Mouse (Mus musculus): ENCODE measurements around the gene Smc5. TPM values are rescaled to one million over a fixed set of nuclear protein-coding genes. Genes with fewer than 3 reads are reported as not detected.

Gene Smc5
- polyA plus RNA-seq, 1 experiment from 2014 or later: 26.5 TPM

- Histone ChIP-seq H3K27ac (ENCODE audit: low read length) (no peak overlapping the region), H3K4me1 (ENCODE audit: control insufficient read depth, insufficient read depth, low read length) (no peaks in the 10 kb centered on the region), H3K27me3 (ENCODE audit: control insufficient read depth, insufficient read depth, low read length) (no peaks in the 10 kb centered on the region), H3K4me3 (replicated peaks; ENCODE audit: low read length) (no peak overlapping the region), H3K36me3 (ENCODE audit: control insufficient read depth, insufficient read depth, low read length) (no peaks in the 10 kb centered on the region), H3K4me2 (ENCODE audit: low read depth, low read length) (no peak overlapping the region), H3K9ac (ENCODE audit: low read length) (no peak overlapping the region), H3K9me3 (replicated peaks; ENCODE audit: control insufficient read depth, low read length) (no peaks in the 10 kb centered on the region)
- ATAC-seq (ENCODE audit: insufficient read depth, low FRiP score): no peak
These were observed 23.5 kb upstream of the Smc5 start for GRCm38 (mm10) chr19:23297191-23297590.

GRCm38 (mm10) chr19:23289251-23289650 lies 15.6 kb upstream of the Smc5 start:
- no peak overlapping the region for H3K4me2 ChIP-seq (ENCODE audit: low read depth, low read length)
- no peak overlapping the region for H3K4me3 ChIP-seq (replicated peaks; ENCODE audit: low read length)
- H3K9me3 ChIP-seq (replicated peaks; ENCODE audit: control insufficient read depth, low read length): peaks cover 5% of the 10 kb centered on the region; the same call in 1 of the 2 replicates
- no peak for ATAC-seq (ENCODE audit: insufficient read depth, low FRiP score)
- H3K27ac ChIP-seq (ENCODE audit: low read length): no peak overlapping the region
- no peaks in the 10 kb centered on the region for H3K4me1 ChIP-seq (ENCODE audit: control insufficient read depth, insufficient read depth, low read length)
- H3K27me3 ChIP-seq (ENCODE audit: control insufficient read depth, insufficient read depth, low read length): no peaks in the 10 kb centered on the region
- WGBS: 53% methylated on average over 1 of the region's 1 CpGs
- H3K36me3 ChIP-seq (ENCODE audit: control insufficient read depth, insufficient read depth, low read length): no peaks in the 10 kb centered on the region
- H3K9ac ChIP-seq (ENCODE audit: low read length): no peak overlapping the region

- no peaks in the 10 kb centered on the region for H3K27me3 ChIP-seq (ENCODE audit: control insufficient read depth, insufficient read depth, low read length)
- no peak for ATAC-seq (ENCODE audit: insufficient read depth, low FRiP score)
- no peak overlapping the region for H3K4me2 ChIP-seq (ENCODE audit: low read depth, low read length)
- H3K4me1 ChIP-seq (ENCODE audit: control insufficient read depth, insufficient read depth, low read length): no peaks in the 10 kb centered on the region
- 53% methylated on average over 8 of the region's 8 CpGs for WGBS
- H3K4me3 ChIP-seq (replicated peaks; ENCODE audit: low read length): no peak overlapping the region
- no peak overlapping the region for H3K27ac ChIP-seq (ENCODE audit: low read length)
- H3K9ac ChIP-seq (ENCODE audit: low read length): no peak overlapping the region
- H3K9me3 ChIP-seq (replicated peaks; ENCODE audit: control insufficient read depth, low read length): 0 out of 2 replicates have a peak, but pooled peaks cover 2% of the 10 kb centered on the region
- no peaks in the 10 kb centered on the region for H3K36me3 ChIP-seq (ENCODE audit: control insufficient read depth, insufficient read depth, low read length)
These were observed 8.4 kb upstream of the Smc5 start for GRCm38 (mm10) chr19:23281911-23282660.

GRCm38 (mm10) chr19:23274054-23274724 lies 492 bp upstream of the Smc5 start:
- H3K4me2 ChIP-seq (ENCODE audit: low read depth, low read length): peak overlapping the region; percentile 69
- no peaks in the 10 kb centered on the region for H3K9me3 ChIP-seq (replicated peaks; ENCODE audit: control insufficient read depth, low read length)
- H3K4me1 ChIP-seq (ENCODE audit: control insufficient read depth, insufficient read depth, low read length): peaks cover 8% of the 10 kb centered on the region
- WGBS: 55% methylated on average over 4 of the region's 4 CpGs
- peak overlapping the region; percentile 93 for H3K9ac ChIP-seq (ENCODE audit: low read length)
- H3K27me3 ChIP-seq (ENCODE audit: control insufficient read depth, insufficient read depth, low read length): no peaks in the 10 kb centered on the region
- H3K36me3 ChIP-seq (ENCODE audit: control insufficient read depth, insufficient read depth, low read length): no peaks in the 10 kb centered on the region
- peak overlapping the region; percentile 95 for H3K4me3 ChIP-seq (replicated peaks; ENCODE audit: low read length)
- ATAC-seq (ENCODE audit: insufficient read depth, low FRiP score): no peak; the same call in 1 of the 2 replicates
- H3K27ac ChIP-seq (ENCODE audit: low read length): no peak overlapping the region

- no peak for ATAC-seq (ENCODE audit: insufficient read depth, low FRiP score)
- H3K4me1 ChIP-seq (ENCODE audit: control insufficient read depth, insufficient read depth, low read length): no peaks in the 10 kb centered on the region
- H3K9ac ChIP-seq (ENCODE audit: low read length): no peak overlapping the region
- H3K4me2 ChIP-seq (ENCODE audit: low read depth, low read length): no peak overlapping the region
- H3K4me3 ChIP-seq (replicated peaks; ENCODE audit: low read length): no peak overlapping the region
- no peak overlapping the region for H3K27ac ChIP-seq (ENCODE audit: low read length)
- 84% methylated on average over 9 of the region's 9 CpGs for WGBS
- H3K36me3 ChIP-seq (ENCODE audit: control insufficient read depth, insufficient read depth, low read length): peaks cover 20% of the 10 kb centered on the region; the same call in 1 of the 2 replicates
- H3K27me3 ChIP-seq (ENCODE audit: control insufficient read depth, insufficient read depth, low read length): no peaks in the 10 kb centered on the region
- H3K9me3 ChIP-seq (replicated peaks; ENCODE audit: control insufficient read depth, low read length): no peaks in the 10 kb centered on the region
These were observed 16.9 kb downstream of the Smc5 start for GRCm38 (mm10) chr19:23256771-23257170.

- 87% methylated on average over 2 of the region's 2 CpGs for WGBS
- Histone ChIP-seq H3K27ac (ENCODE audit: low read length) (no peak overlapping the region), H3K27me3 (ENCODE audit: control insufficient read depth, insufficient read depth, low read length) (no peaks in the 10 kb centered on the region), H3K9ac (ENCODE audit: low read length) (no peak overlapping the region), H3K4me1 (ENCODE audit: control insufficient read depth, insufficient read depth, low read length) (no peaks in the 10 kb centered on the region), H3K4me2 (ENCODE audit: low read depth, low read length) (no peak overlapping the region), H3K36me3 (ENCODE audit: control insufficient read depth, insufficient read depth, low read length) (peaks cover 6% of the 10 kb centered on the region), H3K9me3 (replicated peaks; ENCODE audit: control insufficient read depth, low read length) (no peaks in the 10 kb centered on the region), H3K4me3 (replicated peaks; ENCODE audit: low read length) (no peak overlapping the region)
- no peak for ATAC-seq (ENCODE audit: insufficient read depth, low FRiP score)
These were observed 27.2 kb downstream of the Smc5 start for GRCm38 (mm10) chr19:23246473-23246872.

- no peak for ATAC-seq (ENCODE audit: insufficient read depth, low FRiP score)
- WGBS: 51% methylated on average over 4 of the region's 4 CpGs
These were observed 48.6 kb downstream of the Smc5 start for GRCm38 (mm10) chr19:23225065-23225464.

GRCm38 (mm10) chr19:23214326-23214725 lies 59.4 kb downstream of the Smc5 start:
- Histone ChIP-seq H3K9ac (ENCODE audit: low read length) (no peak overlapping the region), H3K9me3 (replicated peaks; ENCODE audit: control insufficient read depth, low read length) (no peaks in the 10 kb centered on the region), H3K27me3 (ENCODE audit: control insufficient read depth, insufficient read depth, low read length) (no peaks in the 10 kb centered on the region), H3K36me3 (ENCODE audit: control insufficient read depth, insufficient read depth, low read length) (peaks cover 6% of the 10 kb centered on the region; the same call in 1 of the 2 replicates), H3K27ac (ENCODE audit: low read length) (no peak overlapping the region), H3K4me2 (ENCODE audit: low read depth, low read length) (no peak overlapping the region), H3K4me3 (replicated peaks; ENCODE audit: low read length) (no peak overlapping the region), H3K4me1 (ENCODE audit: control insufficient read depth, insufficient read depth, low read length) (no peaks in the 10 kb centered on the region)
- WGBS: 96% methylated on average over 8 of the region's 8 CpGs
- no peak for ATAC-seq (ENCODE audit: insufficient read depth, low FRiP score)

More at GRCm38 (mm10) chr19:23225065-23225464, 48.6 kb downstream of the Smc5 start:
- no peak overlapping the region for H3K4me3 ChIP-seq (replicated peaks; ENCODE audit: low read length)
- peaks cover 3% of the 10 kb centered on the region for H3K36me3 ChIP-seq (ENCODE audit: control insufficient read depth, insufficient read depth, low read length)
- no peaks in the 10 kb centered on the region for H3K4me1 ChIP-seq (ENCODE audit: control insufficient read depth, insufficient read depth, low read length)
- no peak overlapping the region for H3K27ac ChIP-seq (ENCODE audit: low read length)
- H3K4me2 ChIP-seq (ENCODE audit: low read depth, low read length): no peak overlapping the region
- H3K27me3 ChIP-seq (ENCODE audit: control insufficient read depth, insufficient read depth, low read length): no peaks in the 10 kb centered on the region
- no peak overlapping the region for H3K9ac ChIP-seq (ENCODE audit: low read length)
- H3K9me3 ChIP-seq (replicated peaks; ENCODE audit: control insufficient read depth, low read length): no peaks in the 10 kb centered on the region

- no peak overlapping the region for H3K4me3 ChIP-seq (replicated peaks; ENCODE audit: low read length)
These were observed 62.4 kb downstream of the Smc5 start for GRCm38 (mm10) chr19:23211325-23211724.

More at GRCm38 (mm10) chr19:23211325-23211724, 62.4 kb downstream of the Smc5 start:
- Histone ChIP-seq H3K4me2 (ENCODE audit: low read depth, low read length) (no peak overlapping the region), H3K4me1 (ENCODE audit: control insufficient read depth, insufficient read depth, low read length) (no peaks in the 10 kb centered on the region), H3K9ac (ENCODE audit: low read length) (no peak overlapping the region), H3K9me3 (replicated peaks; ENCODE audit: control insufficient read depth, low read length) (no peaks in the 10 kb centered on the region), H3K27me3 (ENCODE audit: control insufficient read depth, insufficient read depth, low read length) (no peaks in the 10 kb centered on the region), H3K27ac (ENCODE audit: low read length) (no peak overlapping the region), H3K36me3 (ENCODE audit: control insufficient read depth, insufficient read depth, low read length) (no peaks in the 10 kb centered on the region)
- 81% methylated on average over 6 of the region's 6 CpGs for WGBS
- ATAC-seq (ENCODE audit: insufficient read depth, low FRiP score): no peak
